Mouse (Mus musculus): ENCODE measurements at regions not wholly inside any gene's neighbourhood (a gene's known extent, or its start where the extent isn't known, plus 50 kb on each side); places are given as distances from the start of the nearest gene placed in this dataset.

DNA sequence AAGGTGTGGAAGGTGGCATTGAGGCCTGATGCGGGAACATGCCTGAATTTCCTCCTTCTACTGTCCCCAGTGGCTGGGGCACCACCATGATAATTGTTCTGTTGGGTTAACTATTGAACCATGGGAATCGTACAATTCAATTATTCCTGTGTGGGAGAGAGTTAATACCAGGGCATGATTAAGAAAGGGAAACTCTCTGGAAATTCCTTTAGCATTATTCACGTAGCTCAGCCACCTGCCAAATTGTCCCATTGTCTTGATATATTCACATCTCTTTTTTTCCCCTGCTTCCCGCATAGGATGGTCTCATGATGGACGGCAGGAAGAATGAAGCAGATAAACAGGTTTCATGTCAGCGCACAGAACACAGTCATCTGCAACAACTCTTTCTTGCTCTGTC is 69.6 kb upstream of the Gli2 start:
- no peak overlapping the region for H3K27ac ChIP-seq (replicated peaks; ENCODE audit: low read depth, low read length)
- H3K27me3 ChIP-seq (replicated peaks; ENCODE audit: control insufficient read depth, insufficient read depth, low read length): no peaks in the 10 kb centered on the region
- ATAC-seq (ENCODE audit: low read depth) (no peak), DNase-seq (ENCODE audit: low spot score) (no peak)
- no peak overlapping the region for H3K9ac ChIP-seq (ENCODE audit: low read depth, low read length)
- H3K36me3 ChIP-seq (ENCODE audit: control insufficient read depth, insufficient read depth, low read length): no peaks in the 10 kb centered on the region
- WGBS: 60% methylated on average over 6 of the region's 6 CpGs
- H3K4me3 ChIP-seq (ENCODE audit: low read depth, low read length): no peak overlapping the region
- H3K4me2 ChIP-seq (ENCODE audit: low read depth, low read length): no peak overlapping the region
- H3K9me3 ChIP-seq (ENCODE audit: control insufficient read depth, low read length): no peaks in the 10 kb centered on the region
- no peaks in the 10 kb centered on the region for H3K4me1 ChIP-seq (ENCODE audit: control insufficient read depth, insufficient read depth, low read length)

DNA sequence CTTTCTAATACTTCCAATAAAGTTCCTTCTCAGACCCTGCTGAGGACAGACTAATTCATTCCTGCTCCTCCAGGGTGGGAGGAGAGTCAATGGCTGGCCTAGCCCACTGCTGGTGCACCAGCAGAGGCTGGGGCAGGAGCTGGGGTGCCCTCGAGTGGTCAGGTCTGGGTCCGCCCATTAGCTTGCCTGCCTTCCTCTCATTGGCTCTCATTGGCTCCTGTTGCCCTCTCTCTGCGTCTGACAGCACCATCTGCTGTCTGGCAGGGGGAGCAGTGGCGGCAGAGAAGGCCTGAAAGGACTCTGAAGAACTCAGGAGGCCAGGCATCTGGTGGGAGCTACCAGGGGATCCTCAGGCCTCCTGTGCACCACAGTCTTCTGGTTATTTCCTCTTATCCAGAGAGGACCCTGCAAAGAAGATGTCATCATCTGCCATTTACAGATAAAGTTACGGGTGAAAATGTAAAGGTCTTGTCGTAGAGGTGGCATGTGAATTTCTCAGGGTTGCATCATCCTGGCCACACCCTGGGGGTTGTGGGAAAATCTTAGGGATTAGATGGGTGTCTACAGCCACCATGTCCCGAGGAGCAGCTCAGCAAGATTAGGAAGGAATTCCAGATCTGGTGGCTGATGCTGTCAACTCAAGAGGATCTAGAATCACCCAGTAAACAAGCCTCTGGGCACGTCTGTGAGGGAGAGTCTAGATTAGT is 66.6 kb upstream of the Gli2 start:
- Histone ChIP-seq H3K4me1 (ENCODE audit: control insufficient read depth, insufficient read depth, low read length) (no peaks in the 10 kb centered on the region), H3K9ac (ENCODE audit: low read depth, low read length) (no peak overlapping the region), H3K9me3 (ENCODE audit: control insufficient read depth, low read length) (no peaks in the 10 kb centered on the region), H3K27ac (replicated peaks; ENCODE audit: low read depth, low read length) (no peak overlapping the region), H3K4me2 (ENCODE audit: low read depth, low read length) (no peak overlapping the region), H3K36me3 (ENCODE audit: control insufficient read depth, insufficient read depth, low read length) (no peaks in the 10 kb centered on the region), H3K27me3 (replicated peaks; ENCODE audit: control insufficient read depth, insufficient read depth, low read length) (no peaks in the 10 kb centered on the region), H3K4me3 (ENCODE audit: low read depth, low read length) (no peak overlapping the region)
- no peak for DNase-seq (ENCODE audit: low spot score)
- WGBS: 37% methylated on average over 7 of the region's 8 CpGs
- ATAC-seq (ENCODE audit: low read depth): 0 out of 2 replicates have a peak, but pooled peaks have one; percentile 30

DNA sequence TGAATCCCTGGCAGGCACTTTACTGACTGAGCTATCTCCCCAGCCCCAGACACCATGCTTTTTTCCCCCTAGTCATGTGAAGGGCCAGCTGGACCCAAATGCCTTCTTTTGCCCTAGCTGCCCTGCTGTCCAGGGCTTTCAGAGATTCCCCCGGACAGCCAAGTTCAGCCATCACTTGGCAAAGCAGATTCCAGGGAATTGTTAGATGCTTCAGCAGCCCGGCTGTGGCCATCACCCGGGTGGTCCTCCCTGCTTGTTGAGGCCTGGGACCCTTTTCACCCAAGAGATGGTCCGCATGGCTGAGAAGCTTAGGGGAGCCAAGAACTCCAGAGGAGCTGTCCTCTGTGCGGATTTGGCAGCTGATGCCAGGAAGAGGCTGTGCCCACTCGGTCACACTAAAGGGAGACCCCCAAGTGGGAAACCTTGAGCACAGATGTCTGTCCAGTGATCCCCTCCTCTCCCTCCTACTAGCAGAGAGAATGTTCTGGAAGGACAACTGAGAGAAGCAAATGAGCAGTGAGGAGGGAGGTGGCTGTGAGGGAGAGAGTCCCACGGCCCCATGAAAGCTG is 61.8 kb upstream of the Gli2 start:
- no peaks in the 10 kb centered on the region for H3K36me3 ChIP-seq (ENCODE audit: control insufficient read depth, insufficient read depth, low read length)
- no peak overlapping the region for H3K27ac ChIP-seq (replicated peaks; ENCODE audit: low read depth, low read length)
- no peak for ATAC-seq (ENCODE audit: low read depth)
- DNase-seq (ENCODE audit: low spot score): no peak
- H3K4me1 ChIP-seq (ENCODE audit: control insufficient read depth, insufficient read depth, low read length): no peaks in the 10 kb centered on the region
- H3K4me2 ChIP-seq (ENCODE audit: low read depth, low read length): no peak overlapping the region
- H3K27me3 ChIP-seq (replicated peaks; ENCODE audit: control insufficient read depth, insufficient read depth, low read length): no peaks in the 10 kb centered on the region
- no peak overlapping the region for H3K9ac ChIP-seq (ENCODE audit: low read depth, low read length)
- H3K9me3 ChIP-seq (ENCODE audit: control insufficient read depth, low read length): no peaks in the 10 kb centered on the region
- WGBS: 86% methylated on average over 6 of the region's 7 CpGs
- H3K4me3 ChIP-seq (ENCODE audit: low read depth, low read length): no peak overlapping the region

DNA sequence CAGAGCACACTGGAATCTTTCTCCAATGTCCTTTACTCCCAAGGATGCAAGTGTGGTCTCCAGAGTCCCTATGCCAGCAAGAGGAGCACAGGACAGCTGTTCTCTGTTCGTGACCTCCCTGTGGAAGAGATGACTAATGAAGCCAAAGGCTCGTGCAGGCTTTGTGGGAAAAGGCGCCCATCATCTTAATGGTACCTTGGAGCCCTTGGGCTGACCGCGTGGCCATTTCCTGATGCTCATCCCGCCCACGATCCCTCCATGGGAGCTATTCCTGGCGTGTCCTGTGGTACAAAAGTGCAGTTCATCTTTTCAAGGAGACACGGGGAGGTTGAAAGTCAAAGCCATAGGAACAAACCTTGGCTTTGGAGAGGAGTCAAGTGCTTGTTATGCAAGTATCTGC is 55.2 kb upstream of the Gli2 start:
- H3K4me2 ChIP-seq (ENCODE audit: low read depth, low read length): no peak overlapping the region
- H3K27me3 ChIP-seq (replicated peaks; ENCODE audit: control insufficient read depth, insufficient read depth, low read length): no peaks in the 10 kb centered on the region
- 81% methylated on average over 9 of the region's 9 CpGs for WGBS
- ATAC-seq (ENCODE audit: low read depth): no peak
- H3K4me3 ChIP-seq (ENCODE audit: low read depth, low read length): no peak overlapping the region
- H3K27ac ChIP-seq (replicated peaks; ENCODE audit: low read depth, low read length): no peak overlapping the region
- DNase-seq (ENCODE audit: low spot score): no peak
- H3K9ac ChIP-seq (ENCODE audit: low read depth, low read length): no peak overlapping the region
- H3K36me3 ChIP-seq (ENCODE audit: control insufficient read depth, insufficient read depth, low read length): no peaks in the 10 kb centered on the region
- H3K9me3 ChIP-seq (ENCODE audit: control insufficient read depth, low read length): no peaks in the 10 kb centered on the region
- H3K4me1 ChIP-seq (ENCODE audit: control insufficient read depth, insufficient read depth, low read length): no peaks in the 10 kb centered on the region

DNA sequence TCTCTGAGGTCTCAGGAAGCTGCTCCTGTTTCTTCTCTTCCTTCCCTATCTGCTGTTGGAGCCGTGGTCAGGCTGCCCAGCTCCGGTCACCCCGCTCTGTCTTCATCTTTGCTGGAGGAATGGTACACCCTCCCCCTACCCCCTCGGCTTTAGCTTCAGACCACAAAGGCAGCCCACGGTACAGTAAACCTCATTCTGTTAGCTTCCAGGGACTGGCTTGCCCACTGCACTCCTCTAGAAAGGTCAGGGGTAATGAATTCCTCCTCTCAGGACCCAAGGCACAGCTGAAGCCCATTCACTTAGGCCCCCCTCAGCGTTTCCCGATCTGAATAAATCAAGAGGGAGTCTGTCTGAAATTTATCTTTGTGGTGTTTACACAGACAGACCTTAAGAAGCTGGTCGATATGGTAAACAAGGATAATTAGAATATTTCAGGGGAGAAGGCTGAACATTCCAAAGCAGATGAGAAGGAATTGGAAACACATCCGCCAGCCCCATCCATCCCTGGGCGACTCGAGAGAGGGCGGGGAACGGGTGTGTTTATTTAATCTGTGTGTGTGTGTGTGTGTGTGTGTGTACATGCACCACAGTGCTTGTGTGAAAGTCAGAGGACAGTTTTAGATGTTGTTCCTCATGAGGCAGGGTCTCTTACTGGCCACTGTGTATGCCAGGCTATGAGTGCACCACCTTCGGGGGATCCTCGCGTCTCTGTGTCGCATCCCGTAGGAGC is 53.0 kb upstream of the Gli2 start:
- no peak for DNase-seq (ENCODE audit: low spot score)
- ATAC-seq (ENCODE audit: low read depth): no peak

More for the DNA sequence above, 53.0 kb upstream of the Gli2 start:
- no peak overlapping the region for H3K27ac ChIP-seq (replicated peaks; ENCODE audit: low read depth, low read length)
- H3K4me1 ChIP-seq (ENCODE audit: control insufficient read depth, insufficient read depth, low read length): no peaks in the 10 kb centered on the region
- H3K4me2 ChIP-seq (ENCODE audit: low read depth, low read length): no peak overlapping the region
- H3K4me3 ChIP-seq (ENCODE audit: low read depth, low read length): no peak overlapping the region
- no peaks in the 10 kb centered on the region for H3K27me3 ChIP-seq (replicated peaks; ENCODE audit: control insufficient read depth, insufficient read depth, low read length)
- H3K36me3 ChIP-seq (ENCODE audit: control insufficient read depth, insufficient read depth, low read length): no peaks in the 10 kb centered on the region
- no peak overlapping the region for H3K9ac ChIP-seq (ENCODE audit: low read depth, low read length)
- H3K9me3 ChIP-seq (ENCODE audit: control insufficient read depth, low read length): no peaks in the 10 kb centered on the region
- WGBS: 61% methylated on average over 18 of the region's 18 CpGs
